Mouse (Mus musculus): ENCODE results near the gene Fam216a.
A peak's percentile ranks its signal among the peaks of the same experiment; 100 is the strongest.

Gene Fam216a

DNA sequence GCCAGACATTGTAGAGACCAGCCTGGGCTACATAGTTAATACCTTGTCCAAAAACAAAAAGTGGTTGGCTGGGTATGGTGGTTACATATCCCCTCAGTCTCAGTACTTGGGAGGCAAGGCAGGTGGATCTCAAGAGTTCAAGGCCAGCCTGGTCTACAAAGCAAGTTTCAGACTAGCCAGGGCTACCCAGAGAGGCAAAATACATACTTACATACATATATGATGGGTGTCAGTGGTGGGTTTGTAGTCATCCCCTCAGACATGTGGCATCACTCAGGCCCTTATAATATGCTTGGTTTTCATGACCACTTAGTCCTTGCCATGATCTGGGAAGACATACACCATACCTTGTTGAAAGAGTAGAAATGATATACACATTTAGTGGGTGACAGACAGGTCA is 18.5 kb upstream of the Fam216a start:
- no peak for DNase-seq

DNA sequence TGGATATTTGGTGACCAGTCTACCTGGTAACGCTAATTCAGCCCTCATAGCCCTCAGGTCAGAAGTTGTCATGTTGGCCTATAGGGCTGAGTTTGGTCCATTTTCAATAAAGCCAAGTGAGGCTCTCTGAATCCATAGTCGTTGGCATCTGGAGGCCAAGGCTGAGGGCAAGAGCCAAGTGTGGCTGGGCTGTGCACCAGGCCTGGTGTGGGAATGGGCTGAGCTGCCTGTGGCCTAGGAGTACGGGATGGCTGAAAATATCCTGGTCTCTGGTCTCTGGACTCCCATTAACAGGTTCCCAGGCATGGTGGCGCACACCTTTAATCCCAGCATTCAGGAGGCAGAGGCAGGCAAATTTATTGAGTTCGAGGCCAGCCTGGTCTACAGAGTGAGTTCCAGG is 17.8 kb upstream of the Fam216a start:
- DNase-seq, result no peak

DNA sequence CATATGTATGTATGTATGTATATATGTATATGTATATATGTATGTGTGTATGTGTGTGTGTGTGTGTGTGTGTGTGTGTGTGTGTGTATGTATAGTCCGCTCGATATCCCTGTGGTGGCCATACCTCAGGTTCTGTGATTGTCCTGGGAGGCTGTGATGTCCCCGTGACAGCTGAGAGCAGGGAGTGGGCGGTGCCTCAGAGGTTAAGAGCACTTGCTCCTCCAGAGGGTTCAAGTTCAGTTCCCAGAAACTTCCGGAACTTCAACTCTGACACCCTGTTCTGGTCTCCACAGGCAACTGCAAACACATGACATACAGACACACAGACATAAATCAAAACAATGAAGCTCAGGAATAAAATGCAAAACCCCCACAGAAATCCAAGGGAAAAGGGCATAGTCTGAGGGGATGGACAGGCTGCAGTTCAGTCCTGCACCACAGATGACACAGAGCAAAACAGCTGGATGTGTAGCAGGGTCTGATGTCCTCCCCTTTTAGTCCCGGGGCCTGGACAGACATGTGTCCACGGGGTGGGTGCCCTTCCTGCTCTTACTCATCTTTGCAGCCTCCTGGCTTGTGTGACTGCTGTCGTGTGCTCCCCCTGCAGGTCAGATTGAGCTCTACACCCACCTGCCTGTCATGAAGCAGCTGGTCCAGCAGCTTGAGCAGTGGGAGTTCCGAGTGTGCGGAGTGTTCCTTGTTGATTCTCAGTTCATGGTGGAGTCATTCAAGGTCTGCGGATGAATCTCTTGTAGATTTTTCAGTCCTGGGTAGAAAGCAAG is 7.4 kb upstream of the Fam216a start:
- peak; percentile 77 to 87 for DNase-seq

DNA sequence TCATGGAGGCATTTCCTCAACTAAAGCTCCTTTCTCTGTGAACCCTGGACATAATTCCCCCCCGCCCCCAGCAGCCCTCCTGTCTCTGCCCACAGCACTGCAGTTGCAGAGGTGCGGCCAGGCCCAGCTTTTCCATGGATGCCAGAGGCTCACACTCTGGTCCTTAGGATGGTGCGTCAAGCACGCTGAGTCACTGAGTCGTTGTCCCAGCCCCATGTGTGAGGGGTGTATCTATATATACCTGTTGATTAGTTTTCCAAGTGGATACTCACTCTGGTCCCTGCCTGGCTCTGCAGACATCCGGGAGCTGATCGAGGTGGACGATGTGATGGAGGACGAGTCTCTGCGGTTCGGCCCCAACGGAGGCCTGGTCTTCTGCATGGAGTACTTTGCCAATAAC is 6.0 kb upstream of the Fam216a start:
- DNase-seq, result no peak

DNA sequence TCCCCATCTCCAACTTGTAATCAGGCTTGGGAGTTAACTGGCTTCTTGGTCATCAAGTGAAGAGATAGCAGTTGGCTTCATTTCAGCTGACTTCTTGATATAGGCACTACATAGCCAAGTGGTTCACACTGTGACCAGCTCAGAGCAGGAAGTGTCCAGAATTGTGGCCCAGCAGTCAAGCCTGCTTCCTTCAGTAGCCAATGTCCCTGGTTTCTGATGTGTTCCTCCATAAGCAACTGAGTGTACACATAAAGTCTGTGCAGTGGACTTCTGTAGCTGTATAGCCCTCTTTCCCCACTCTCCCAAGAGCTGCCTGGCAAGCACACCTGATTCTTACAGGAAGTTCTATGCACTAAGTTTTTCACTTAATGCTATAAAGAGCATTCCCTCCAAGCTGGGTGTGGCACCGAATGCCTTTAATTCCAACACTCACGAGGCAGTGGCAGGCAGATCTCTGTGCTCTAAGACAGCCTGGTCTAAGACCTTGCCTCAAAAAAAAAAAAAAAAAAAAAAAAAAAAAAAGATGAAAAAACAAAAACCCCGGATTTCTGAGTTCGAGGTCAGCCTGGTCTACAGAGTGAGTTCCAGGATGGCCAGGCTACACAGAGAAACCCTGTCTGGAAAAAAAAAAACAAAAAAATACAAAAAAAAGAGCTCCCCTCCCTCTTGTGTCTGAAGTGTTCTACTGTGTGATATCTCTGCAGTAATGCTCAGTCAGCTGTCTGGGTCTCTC is 5.1 kb upstream of the Fam216a start:
- DNase-seq, result no peak

DNA sequence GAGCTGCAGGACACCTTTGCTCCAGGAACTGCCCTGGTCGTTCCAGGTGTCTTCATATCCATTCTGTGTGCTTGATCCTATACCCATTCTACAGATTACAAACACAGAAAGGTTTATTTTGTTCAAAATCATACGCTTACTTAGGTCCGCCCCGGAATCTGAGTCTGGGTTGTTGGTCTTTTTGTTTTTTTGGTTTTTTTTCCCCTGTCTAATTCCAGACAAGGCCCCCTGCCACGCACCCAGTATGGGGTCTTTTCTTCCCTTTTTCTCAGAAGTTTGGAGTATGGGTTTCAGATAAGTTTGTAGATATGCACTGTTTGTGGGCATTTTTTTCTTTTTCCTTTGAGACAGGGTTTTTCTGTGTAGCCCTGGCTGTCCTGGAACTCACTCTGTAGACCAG is 714 bp upstream of the Fam216a start:
- DNase-seq, result no peak

DNA sequence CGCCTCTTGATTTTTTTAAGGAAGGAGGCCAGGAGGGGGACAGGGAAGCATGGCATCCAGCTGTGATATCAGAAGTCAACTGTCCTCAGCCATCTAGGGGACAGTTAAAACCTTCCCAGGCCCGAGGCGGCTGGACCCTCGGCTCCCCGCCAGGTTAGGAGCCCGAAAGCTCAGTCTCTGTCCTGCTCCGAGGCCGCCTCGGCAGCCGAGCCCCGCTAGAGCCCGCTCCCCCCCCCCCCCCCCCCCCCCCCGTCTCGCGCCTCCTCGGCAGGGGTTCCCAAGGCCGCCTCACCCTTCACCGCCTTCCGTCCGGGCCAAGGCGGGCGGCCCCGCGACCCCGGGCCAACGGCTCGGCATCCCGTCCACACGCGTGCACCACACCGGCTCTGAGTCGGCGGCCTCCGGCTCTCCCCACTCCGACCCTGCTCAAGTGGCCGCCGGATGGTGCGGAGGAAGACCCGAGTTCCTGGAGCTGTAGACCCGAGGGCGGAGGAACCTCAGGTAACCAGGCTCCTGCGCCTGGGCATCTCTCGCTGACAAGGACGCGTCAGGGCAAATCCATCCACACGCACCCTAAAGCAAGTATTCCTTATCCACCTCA is 473 bp downstream of the Fam216a start, which contains the start of gene Gpn3:
Gpn3 (plus strand) TSS at position 286 of the 601 bp plus-strand sequence.
- peak in 1 of 2 experiments; percentile 14 for DNase-seq

DNA sequence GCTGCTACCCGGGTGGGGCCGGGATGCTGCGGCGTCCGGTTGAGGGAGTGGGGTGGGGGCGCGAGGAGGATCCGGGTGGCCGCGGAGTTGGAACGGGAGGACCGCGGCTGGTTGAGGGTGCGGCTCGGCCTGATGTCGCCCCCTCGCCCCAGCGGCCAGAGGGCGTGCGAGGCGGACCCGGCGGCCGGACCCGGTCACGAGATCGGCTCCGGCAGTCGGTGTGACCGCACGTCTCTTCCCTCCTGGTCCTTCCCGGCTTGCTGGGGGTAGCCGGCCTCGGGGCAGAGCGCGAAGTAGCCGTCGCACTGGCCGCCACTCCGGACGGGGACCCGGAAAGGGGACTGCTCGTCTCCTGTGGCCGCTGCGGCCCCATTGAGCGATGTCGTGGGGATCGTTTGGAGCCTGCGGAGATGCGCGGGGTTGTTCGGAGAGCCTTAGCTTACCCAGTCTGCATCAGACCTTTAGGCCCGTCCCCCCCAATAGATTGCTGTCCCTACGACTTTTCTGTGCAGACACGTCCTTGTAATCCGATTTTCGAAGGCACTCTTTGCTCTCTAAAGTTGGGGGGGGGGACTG is 17.6 kb downstream of the Fam216a start:
- no peak for DNase-seq

DNA sequence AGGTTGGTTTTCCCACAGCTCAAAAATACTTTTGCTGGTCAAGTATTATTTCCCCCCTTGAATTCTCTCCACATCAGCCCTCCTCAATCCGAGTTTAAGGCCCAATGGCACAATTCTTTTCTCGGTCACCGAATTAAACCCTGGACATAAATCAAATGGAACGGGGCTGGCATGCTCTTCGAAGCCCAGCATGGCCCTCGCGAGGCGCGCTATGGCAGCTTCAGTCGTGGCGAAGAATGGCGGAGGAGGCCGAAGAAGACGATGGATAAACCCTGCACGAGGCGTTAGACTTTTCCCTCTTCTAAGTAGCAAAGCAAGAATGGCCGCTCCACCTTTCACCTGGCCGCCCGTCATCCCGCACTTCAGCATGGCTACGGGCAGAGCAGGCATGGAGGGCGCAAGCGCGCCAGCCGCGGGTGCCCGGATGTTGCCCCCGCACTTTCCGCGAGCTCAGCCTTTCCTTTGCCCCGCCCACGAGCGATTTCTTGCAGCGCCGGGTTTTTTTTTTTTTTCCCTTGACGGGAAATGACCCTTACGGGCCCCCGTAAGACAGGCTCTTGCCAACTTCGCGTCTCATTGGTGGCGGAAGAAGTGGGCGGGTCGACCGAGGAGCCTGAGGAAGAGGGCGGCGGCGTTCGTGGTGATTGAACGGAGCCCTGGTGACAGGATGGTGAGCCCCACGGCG is 18.2 kb downstream of the Fam216a start, which contains the start of the genes Rad9b and Vps29:
Rad9b (minus strand) TSS at position 427 of the 685 bp plus-strand sequence.
Vps29 (plus strand) TSS at position 563 of the 685 bp plus-strand sequence.
- peak; percentile 99 to 100 for DNase-seq

DNA sequence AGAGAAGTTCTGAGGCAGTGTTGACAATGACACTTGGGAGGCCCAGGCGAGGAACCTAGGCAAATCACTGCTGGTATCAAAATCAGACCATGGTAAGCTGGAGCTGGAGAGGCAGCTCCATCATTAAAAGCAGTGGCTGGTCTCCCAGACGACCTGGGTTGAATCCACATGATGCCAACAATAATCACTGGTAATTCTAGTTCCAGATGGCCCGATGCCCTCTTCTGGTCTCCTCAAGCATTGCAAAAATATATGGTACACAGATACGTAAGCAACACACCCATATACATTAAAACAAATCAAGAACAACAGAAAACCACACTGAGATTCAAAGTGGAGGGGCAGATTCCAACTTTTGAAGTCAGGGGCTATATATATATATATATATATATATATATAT is 26.4 kb downstream of the Fam216a start:
- DNase-seq, result no peak

DNA sequence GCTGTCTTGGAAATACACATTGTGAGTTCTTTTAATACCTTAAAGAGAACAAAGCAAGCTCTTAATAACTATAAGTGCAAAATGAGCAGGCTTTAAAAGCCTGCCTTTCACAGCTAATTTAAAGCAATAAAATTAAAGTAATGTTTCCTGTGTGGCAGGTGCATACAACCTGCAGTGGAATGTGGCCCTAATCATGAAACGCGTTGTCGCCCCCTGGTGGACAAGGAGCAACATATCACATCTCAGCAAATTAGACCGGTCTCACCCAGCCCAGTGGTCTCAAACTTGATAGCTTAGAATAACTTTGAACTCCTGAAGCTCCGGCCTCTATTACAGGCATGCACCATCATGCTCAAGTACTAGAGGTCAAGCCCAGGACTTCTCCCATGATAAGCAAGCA is 27.9 kb downstream of the Fam216a start:
- peak; percentile 68 to 91 for DNase-seq

DNA sequence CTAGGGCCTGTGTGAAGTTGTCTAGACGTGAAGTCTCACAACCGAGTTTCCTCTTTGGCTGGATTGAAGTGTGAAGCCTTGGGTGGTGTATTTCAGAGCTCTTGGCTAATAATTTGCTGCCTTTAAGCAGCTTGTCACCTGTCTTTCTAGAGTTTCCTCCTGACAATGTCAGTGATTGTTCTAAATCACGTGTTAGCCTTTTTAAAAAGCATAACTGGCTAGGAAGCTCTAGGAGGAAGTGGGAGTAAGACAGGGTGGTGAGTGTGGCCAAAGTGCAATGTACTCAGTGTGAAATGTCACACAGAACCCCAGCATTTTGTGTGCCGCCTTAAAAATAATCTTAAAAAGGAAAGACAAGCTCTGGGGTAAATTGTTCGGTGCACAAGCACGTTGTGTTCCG is 28.4 kb downstream of the Fam216a start:
- DNase-seq, result no peak

DNA sequence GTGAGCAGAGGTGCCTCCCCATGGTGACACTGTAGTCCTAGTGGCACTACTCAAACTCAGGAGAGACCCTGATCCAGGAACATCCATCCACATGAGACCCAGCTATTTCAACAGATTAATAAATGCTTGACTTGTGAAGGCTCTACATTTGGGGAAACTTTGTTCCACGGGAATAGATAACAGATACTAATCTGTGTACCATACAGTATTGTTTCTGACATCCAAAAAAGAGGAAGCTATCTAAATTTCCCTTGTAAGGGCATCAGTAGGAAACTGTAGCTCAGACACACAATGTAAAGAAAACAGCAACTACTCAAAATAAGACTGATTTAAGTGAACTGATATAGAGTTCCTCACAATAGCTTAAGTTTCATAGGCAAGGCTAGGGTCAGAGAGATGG is 29.3 kb downstream of the Fam216a start:
- no peak for DNase-seq

DNA sequence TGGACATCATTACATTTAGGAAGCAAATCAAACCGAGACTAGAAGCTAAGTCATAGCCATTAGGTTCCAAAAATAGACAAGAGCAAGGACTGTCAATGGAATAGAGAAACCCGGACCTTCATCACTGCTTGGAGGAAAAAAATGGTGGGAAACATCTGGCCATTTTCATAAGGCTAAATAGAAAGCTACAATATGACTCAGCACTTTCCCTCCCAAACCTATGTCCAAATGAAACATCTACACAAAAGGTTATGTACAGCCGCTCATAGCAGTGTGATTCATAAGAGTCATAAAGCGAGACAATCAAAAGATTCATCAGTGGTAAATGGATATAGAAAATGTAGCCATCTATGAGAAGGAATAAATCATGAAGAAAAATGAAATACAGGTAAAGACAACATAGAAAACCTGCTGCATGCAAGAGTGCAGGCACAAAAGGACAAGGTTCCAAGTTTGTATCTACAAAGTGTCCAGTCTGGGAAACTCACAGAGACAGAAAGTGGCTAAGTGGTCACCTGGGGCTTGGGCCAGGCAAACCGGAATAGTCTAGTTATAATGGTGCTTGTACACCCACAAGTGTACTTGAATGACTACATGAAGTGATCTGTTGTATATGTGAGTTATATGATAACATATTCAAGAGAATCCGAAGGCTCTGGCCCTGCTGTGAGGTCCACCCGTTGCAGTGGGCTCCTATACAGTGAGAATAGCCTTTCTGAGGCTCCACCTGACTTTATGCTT is 35.4 kb downstream of the Fam216a start:
- no peak for DNase-seq

DNA sequence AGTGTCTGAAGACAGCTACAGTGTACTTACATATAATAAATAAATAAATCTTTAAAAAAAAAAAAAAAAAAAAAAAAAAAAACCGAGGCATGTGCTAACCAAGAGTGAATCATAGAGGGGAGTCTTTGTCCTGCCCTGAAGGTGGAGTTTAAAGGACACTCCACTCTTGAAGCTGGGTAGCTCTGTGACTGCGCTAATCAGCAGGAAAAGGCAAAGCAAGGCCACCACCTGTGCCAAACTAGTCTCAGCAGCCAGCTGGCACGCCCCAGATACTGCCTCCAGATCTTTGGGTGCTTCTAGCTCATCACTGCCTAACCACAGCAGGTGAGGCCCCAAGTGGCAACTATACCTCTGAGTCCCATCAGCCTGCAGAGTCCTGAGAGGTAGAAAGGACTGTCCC is 37.5 kb downstream of the Fam216a start:
- no peak for DNase-seq

DNA sequence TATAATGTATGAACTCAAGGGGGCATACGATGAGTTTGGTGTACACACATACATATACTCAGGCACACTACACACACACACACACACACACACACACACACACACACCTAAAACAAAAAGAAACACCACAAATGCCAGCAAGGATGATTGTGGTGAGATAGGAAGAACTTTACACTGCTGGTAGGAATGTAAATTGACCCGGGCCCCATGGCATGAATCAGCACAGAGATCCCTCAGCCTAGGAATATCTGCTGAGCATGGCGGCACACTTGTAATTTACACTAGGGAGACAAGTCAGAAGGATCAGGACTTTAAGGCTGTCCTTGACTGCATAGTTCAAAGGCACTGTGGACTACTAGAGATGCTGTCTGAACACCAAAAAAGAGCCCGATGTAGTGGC is 41.9 kb downstream of the Fam216a start:
- DNase-seq, result no peak

DNA sequence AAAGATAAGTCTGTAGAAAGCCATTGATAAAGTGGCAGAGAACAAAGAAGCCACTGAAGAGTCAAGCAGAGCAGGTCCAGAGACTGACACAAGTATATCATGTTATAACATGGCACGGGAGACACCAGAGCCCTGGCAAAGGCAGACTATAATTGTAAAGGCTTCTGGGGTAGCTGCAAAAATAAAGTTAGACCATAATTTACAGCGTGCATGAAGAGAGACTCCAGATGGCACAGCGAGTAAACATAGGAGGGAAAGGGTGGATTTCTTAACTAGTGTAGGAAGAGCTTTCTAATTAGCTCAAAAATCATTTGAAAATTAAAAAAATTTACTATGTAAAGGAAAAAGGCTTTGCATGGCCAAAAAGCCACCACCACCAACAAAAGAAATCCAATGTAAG is 44.9 kb downstream of the Fam216a start:
- DNase-seq, result no peak

DNA sequence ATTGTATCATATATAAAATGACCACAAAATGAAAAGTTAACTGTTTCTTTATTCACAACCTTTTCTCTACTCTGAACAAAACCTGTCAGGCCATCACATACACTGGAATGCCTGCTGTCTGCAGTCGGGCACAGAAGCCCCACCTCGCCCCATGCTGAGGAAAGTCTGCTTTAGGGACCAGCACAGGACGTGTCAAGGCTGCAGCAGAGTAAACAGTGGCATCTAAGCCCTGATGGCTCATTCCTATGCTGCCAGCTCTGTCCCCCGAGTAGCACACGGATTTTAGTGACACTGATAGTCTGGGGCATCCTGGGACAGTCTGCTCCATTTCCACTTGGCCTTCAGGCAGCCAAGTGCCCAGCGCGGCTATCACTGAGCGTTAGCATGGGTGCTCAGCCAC is 46.7 kb downstream of the Fam216a start:
- DNase-seq, result no peak

DNA sequence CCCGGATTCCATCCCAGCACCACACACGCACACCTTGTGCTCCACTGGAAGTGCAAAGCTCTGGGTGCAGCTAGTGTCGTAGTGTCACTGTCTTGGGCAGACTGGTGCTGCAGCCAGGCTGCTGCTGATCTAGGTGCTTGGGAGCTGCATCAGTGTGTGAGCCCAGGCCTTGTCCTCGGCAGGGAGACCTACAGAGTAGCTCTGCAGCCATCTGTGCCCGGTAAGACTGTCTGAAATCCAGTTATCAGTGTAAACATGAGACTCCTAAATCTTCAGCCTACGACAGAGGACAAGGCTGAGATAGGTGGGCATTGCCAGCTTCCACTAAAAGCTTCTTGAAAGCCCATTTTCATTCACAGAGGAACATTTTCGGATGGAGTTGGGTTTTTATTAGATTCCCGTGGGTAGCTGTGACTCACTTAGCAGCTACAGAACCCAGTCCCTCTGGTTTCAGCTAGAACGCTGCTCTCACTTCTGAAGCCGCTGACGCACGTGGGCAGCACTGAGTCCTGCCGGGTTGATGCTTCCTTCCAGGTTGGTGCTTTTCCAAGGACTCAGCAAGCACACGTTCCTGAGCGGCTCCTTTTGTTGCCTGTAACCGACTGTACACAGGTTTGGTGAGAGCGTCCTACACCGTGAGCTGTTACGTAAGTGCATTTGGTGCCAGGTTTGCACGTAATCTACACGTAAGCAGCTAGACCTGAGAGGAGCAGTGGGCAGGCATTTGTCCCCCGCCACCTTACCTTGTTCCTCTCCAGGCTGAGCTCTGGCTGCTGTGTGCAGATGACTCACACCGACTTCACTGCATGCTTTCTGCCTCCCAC is 47.3 kb downstream of the Fam216a start:
- no peak for DNase-seq

DNA sequence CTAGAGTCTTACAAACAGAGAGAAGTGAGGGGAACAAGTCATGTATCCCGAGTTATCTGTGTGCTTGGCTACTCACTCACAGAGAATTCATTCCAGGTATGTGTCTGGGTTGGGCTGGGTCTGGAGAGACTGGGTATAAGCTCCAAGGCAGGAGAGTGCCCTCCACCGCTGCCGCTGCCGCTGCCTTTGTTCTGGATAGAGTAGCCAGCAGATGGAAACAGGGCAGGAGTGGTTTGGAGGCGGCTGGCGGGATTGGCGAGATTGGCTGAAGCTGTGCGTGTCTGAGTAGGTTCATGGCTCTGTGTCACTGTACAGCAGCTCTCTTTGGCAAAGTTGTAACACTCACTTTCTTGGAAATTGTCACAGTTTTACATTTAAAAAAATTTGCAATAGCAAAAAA is 48.6 kb downstream of the Fam216a start:
- no peak for DNase-seq

DNA sequence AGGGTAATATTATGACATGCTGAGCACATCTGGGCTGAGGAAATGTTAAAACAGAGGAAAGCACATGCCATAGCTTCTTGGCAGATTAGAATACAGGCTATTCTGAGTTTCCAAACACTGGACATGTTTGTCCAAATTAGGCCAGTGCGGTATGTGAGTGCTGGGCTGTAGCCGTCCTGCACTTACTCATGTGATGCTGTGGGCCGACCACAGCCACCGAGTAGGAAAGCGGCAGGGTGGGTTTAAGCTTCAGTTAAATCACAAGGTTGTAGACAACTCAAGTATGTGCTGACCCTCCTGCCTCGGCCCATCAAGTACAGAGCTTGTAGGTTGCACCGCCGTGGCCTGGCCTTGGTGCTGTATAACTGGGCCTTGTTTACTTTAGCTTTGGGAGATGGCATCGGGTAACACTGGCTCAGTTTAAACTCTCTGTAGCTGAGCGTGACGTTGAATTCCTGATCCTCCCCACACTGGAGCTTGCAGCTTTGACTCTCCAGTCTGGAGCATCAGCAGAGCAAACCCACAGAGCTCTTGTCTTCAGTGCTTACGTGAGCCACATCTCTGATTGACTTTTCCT is 51.9 kb downstream of the Fam216a start:
- no peak for DNase-seq
